Mouse (Mus musculus) C2C12 (cell line): ENCODE measurements around the gene E130308A19Rik. TPM values are rescaled to one million over a fixed set of nuclear protein-coding genes. Genes with fewer than 3 reads are reported as not detected.

Experiments
- H3K27me3 ChIP-seq: one replicate; pipeline ENCODE4 v1.6.1; 2011; ENCODE audit not compliant: control insufficient read depth, insufficient read depth, insufficient read length
- H3K36me3 ChIP-seq: one replicate; pipeline ENCODE4 v1.6.1; 2011; ENCODE audit not compliant: control insufficient read depth, insufficient read depth
- H3K4me3 ChIP-seq: one replicate; pipeline ENCODE4 v1.5.1; 2011; ENCODE audit warnings: mild to moderate bottlenecking, control low read depth; ENCODE audit not compliant: poor library complexity, insufficient read depth, severe bottlenecking
- H3K79me2 ChIP-seq: one replicate; pipeline ENCODE4 v1.6.1; 2011; ENCODE audit not compliant: control insufficient read depth, insufficient read depth
- H3K79me3 ChIP-seq: one replicate; pipeline ENCODE4 v1.6.1; 2011; ENCODE audit warnings: low read depth, control low read depth
- H3ac ChIP-seq: one replicate; pipeline ENCODE3; 2011; ENCODE audit warnings: low read depth; ENCODE audit not compliant: control insufficient read depth, insufficient read length
- CEBPB ChIP-seq: IDR thresholded peaks from one replicate; pipeline ENCODE4 v1.6.1; 2011; ENCODE audit warnings: low read depth, mild to moderate bottlenecking, control low read depth, moderate library complexity
- CTCF ChIP-seq: IDR thresholded peaks from one replicate; pipeline ENCODE4 v1.5.1; 2011; ENCODE audit not compliant: control insufficient read depth, insufficient read depth, insufficient read length
- FOSL1 ChIP-seq: IDR thresholded peaks from one replicate; pipeline ENCODE4 v1.8.0; 2011; ENCODE audit warnings: mild to moderate bottlenecking, low read length; ENCODE audit not compliant: poor library complexity, insufficient read depth, severe bottlenecking
- MAX ChIP-seq: IDR thresholded peaks from one replicate; pipeline ENCODE4 v1.6.1; 2011; ENCODE audit warnings: mild to moderate bottlenecking, control low read depth
- MYOD1 ChIP-seq: IDR thresholded peaks from one replicate; pipeline ENCODE4 v1.6.1; 2011; ENCODE audit warnings: low read depth; ENCODE audit not compliant: control insufficient read depth, insufficient read length
- MYOG ChIP-seq: IDR thresholded peaks from one replicate; pipeline ENCODE4 v1.6.1; 2011; ENCODE audit not compliant: control insufficient read depth, insufficient read length; ENCODE audit errors: extremely low read depth
- USF1 ChIP-seq: IDR thresholded peaks from one replicate; pipeline ENCODE4 v1.6.1; 2011; ENCODE audit warnings: low read depth, mild to moderate bottlenecking, control low read depth, moderate library complexity
- polyA plus RNA-seq: library from polyadenylated mRNA; unstranded; fragments of >200 nt; fragmentation: generic; extraction: Trizol; gene quantifications from one replicate; pipeline ENCODE4 v1.2.1, GENCODE M21; 2012; ENCODE audit warnings: missing spikeins

Gene E130308A19Rik
- polyA plus RNA-seq, 1 experiment = 1.8 TPM

- no peaks in the 10 kb centered on the region for H3K27me3 ChIP-seq
- H3K79me3 ChIP-seq = no peaks in the 10 kb centered on the region
- H3ac ChIP-seq = no peak overlapping the region
- H3K4me3 ChIP-seq = no peak overlapping the region
- no peaks in the 10 kb centered on the region for H3K36me3 ChIP-seq
- no peaks in the 10 kb centered on the region for H3K79me2 ChIP-seq
- TF ChIP-seq MAX (no peak), MYOG (no peak), CEBPB (no peak), CTCF (no peak), FOSL1 (no peak), MYOD1 (no peak), USF1 (no peak)
Observed at GRCm38 (mm10) chr4:59666550-59667317, 40.7 kb downstream of the E130308A19Rik start.

GRCm38 (mm10) chr4:59668050-59668449, 42.0 kb downstream of the E130308A19Rik start:
- Histone ChIP-seq H3K36me3 (no peaks in the 10 kb centered on the region), H3K27me3 (no peaks in the 10 kb centered on the region), H3K4me3 (no peak overlapping the region), H3ac (no peak overlapping the region), H3K79me2 (no peaks in the 10 kb centered on the region), H3K79me3 (no peaks in the 10 kb centered on the region)
- TF ChIP-seq MYOD1 (no peak), CEBPB (no peak), MYOG (no peak), CTCF (no peak), MAX (no peak), USF1 (no peak), FOSL1 (no peak)

- Histone ChIP-seq H3K4me3 (no peak overlapping the region), H3K79me3 (no peaks in the 10 kb centered on the region), H3ac (no peak overlapping the region), H3K79me2 (no peaks in the 10 kb centered on the region), H3K27me3 (no peaks in the 10 kb centered on the region), H3K36me3 (no peaks in the 10 kb centered on the region)
- TF ChIP-seq CTCF (no peak), MYOG (no peak), MAX (no peak), USF1 (no peak), CEBPB (no peak), MYOD1 (no peak), FOSL1 (no peak)
Observed at GRCm38 (mm10) chr4:59669131-59669530, 43.1 kb downstream of the E130308A19Rik start.

- Histone ChIP-seq H3K79me3 (no peaks in the 10 kb centered on the region), H3K27me3 (no peaks in the 10 kb centered on the region), H3K4me3 (no peak overlapping the region), H3K79me2 (no peaks in the 10 kb centered on the region), H3K36me3 (no peaks in the 10 kb centered on the region), H3ac (no peak overlapping the region)
- TF ChIP-seq FOSL1 = no peak
- TF ChIP-seq MAX = no peak
- TF ChIP-seq CEBPB = no peak
- TF ChIP-seq USF1 = no peak
- TF ChIP-seq CTCF = no peak
- no peak for TF ChIP-seq MYOD1
- no peak for TF ChIP-seq MYOG
Observed at GRCm38 (mm10) chr4:59670015-59670414, 44.0 kb downstream of the E130308A19Rik start.

GRCm38 (mm10) chr4:59673423-59674117, 47.6 kb downstream of the E130308A19Rik start:
- no peak overlapping the region for H3K4me3 ChIP-seq
- H3K79me3 ChIP-seq = no peaks in the 10 kb centered on the region
- H3K27me3 ChIP-seq = no peaks in the 10 kb centered on the region
- no peak overlapping the region for H3ac ChIP-seq
- no peaks in the 10 kb centered on the region for H3K79me2 ChIP-seq
- no peaks in the 10 kb centered on the region for H3K36me3 ChIP-seq
- no peak for TF ChIP-seq MAX
- TF ChIP-seq MYOG = no peak
- TF ChIP-seq FOSL1 = no peak
